Mouse (Mus musculus): ENCODE data around the gene Cntn1. TPM values are rescaled to one million over a fixed set of nuclear protein-coding genes. Genes with fewer than 3 reads are reported as not detected.

Gene Cntn1
- polyA plus RNA-seq (2014; fragmentation: Nextera tagmentation; extraction: Ambion mirVana), result 2.3 and 2.8 TPM in 2 replicates

DNA sequence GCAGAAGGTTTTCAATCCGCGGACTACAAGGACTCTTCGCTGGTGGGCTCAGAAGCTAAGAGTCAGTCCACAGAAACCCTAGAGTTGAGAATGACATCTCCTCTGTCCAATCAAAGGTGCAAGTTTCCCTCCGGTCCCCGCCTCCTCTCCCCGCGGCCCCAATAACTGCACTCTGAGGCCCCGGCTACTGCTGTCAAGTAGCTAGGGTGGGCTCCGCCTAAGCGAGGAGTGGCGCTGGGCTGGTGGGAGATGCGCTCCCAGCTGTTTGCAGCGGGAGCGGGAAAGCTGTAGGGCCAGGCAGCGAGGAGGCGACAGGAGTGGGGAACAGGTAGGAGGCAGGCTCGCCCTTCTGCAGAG lies at the start of gene Cntn1:
TSS of gene Cntn1 (plus strand) at position 170 of the 357 bp plus-strand sequence.
- DNase-seq (ENCODE audit: low spot score) (peak; percentile 88), ATAC-seq (replicated peaks; ENCODE audit: low FRiP score) (peak; percentile 98)
- Histone ChIP-seq H3K4me3 (ENCODE audit: low read depth, low read length) (peak within 1 kb of the TSS; percentile 52), H3K4me1 (replicated peaks; ENCODE audit: control insufficient read depth, insufficient read depth, low read length) (peaks cover 2% of the 10 kb centered on the region; the same call in 1 of the 2 replicates), H3K27me3 (ENCODE audit: control insufficient read depth, insufficient read depth, low read length) (peaks cover 6% of the 10 kb centered on the region), H3K9me3 (ENCODE audit: control insufficient read depth, low read length) (no peaks in the 10 kb centered on the region), H3K27ac (ENCODE audit: low read depth, low read length) (no peak within 1 kb of the TSS), H3K9ac (ENCODE audit: low read length) (peak within 1 kb of the TSS; percentile 47), H3K4me2 (ENCODE audit: low read depth, low read length, severe bottlenecking) (peak within 1 kb of the TSS; percentile 99), H3K36me3 (ENCODE audit: control insufficient read depth, insufficient read depth, low read length) (no peaks in the 10 kb centered on the region)
- WGBS, result under 1% methylated on average over 17 of the region's 17 CpGs

DNA sequence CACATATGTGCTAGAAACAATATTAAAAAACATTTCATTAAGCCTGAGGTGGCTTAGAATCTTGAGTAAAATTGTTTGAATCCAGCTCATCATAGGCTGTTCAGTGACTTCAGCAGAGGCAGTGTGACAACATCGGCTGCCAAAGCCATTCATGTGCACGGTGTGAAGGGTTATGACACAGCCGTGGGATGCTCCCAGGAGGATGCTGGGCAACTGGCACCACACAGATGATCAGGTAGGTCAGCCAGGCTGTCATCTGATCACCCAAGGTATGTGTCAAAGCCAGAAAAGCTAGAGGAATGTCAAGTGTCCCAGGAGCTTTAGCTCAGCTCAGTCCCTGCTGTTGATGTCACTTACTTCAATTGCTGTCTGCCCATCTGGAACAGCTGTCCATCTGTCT lies 49.5 kb upstream of the Cntn1 start:
- no peaks in the 10 kb centered on the region for H3K27me3 ChIP-seq (ENCODE audit: control insufficient read depth, insufficient read depth, low read length)
- H3K36me3 ChIP-seq (ENCODE audit: control insufficient read depth, insufficient read depth, low read length), result no peaks in the 10 kb centered on the region
- no peaks in the 10 kb centered on the region for H3K9me3 ChIP-seq (ENCODE audit: control insufficient read depth, low read length)
- no peak overlapping the region for H3K4me3 ChIP-seq (ENCODE audit: low read depth, low read length)
- H3K4me2 ChIP-seq (ENCODE audit: low read depth, low read length, severe bottlenecking), result no peak overlapping the region
- H3K9ac ChIP-seq (ENCODE audit: low read length), result no peak overlapping the region
- 87% methylated on average over 3 of the region's 3 CpGs for WGBS
- no peak overlapping the region for H3K27ac ChIP-seq (ENCODE audit: low read depth, low read length)
- no peak for ATAC-seq (replicated peaks; ENCODE audit: low FRiP score)
- H3K4me1 ChIP-seq (replicated peaks; ENCODE audit: control insufficient read depth, insufficient read depth, low read length), result no peaks in the 10 kb centered on the region
- DNase-seq (ENCODE audit: low spot score), result no peak

DNA sequence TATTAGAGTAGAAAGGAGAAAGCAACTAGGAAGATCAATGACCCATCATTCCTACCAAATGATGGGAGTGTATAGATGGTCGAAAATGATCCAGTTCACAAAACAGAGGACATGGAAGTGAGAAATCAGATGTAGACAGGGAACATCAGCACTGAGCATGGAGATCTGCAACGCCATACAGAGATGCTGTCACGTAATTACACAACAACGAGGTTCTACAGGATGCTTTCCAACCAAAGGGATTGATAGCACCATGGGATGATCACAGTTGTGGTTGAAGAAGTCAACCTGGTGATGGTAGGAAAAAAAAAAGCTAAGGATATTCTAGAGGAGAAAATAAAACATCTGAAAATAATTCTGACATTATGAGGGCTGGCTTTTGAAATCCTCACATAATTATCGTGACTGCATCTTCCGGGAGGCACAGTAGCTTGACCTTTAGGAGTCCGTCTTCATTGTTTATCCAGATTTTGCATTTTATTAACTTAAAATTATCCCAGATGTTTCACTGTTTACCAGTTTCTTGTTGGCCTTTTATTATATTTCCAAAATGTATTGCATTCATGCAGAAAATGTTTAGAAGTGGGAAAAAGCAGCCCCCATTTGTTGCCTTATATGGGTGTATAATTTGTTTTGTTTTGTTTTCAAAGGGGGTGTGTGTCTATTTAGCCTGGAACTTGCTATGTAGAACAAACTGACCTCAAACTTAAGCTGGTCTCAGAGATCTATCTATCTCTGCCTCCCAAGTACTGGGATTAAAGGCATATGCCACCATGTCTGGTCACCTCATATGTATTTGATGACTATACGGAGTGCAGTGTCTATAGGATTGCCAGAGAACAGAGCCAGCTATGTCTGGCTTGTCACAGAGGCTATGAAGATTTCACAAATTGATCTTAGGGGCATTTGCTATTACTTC lies 38.5 kb upstream of the Cntn1 start:
- no peaks in the 10 kb centered on the region for H3K9me3 ChIP-seq (ENCODE audit: control insufficient read depth, low read length)
- H3K27me3 ChIP-seq (ENCODE audit: control insufficient read depth, insufficient read depth, low read length), result no peaks in the 10 kb centered on the region
- no peak overlapping the region for H3K4me3 ChIP-seq (ENCODE audit: low read depth, low read length)
- H3K27ac ChIP-seq (ENCODE audit: low read depth, low read length), result no peak overlapping the region
- DNase-seq (ENCODE audit: low spot score), result no peak
- 88% methylated on average over 8 of the region's 8 CpGs for WGBS
- H3K4me1 ChIP-seq (replicated peaks; ENCODE audit: control insufficient read depth, insufficient read depth, low read length), result no peaks in the 10 kb centered on the region
- H3K4me2 ChIP-seq (ENCODE audit: low read depth, low read length, severe bottlenecking), result no peak overlapping the region
- no peak for ATAC-seq (replicated peaks; ENCODE audit: low FRiP score)
- no peaks in the 10 kb centered on the region for H3K36me3 ChIP-seq (ENCODE audit: control insufficient read depth, insufficient read depth, low read length)
- no peak overlapping the region for H3K9ac ChIP-seq (ENCODE audit: low read length)

DNA sequence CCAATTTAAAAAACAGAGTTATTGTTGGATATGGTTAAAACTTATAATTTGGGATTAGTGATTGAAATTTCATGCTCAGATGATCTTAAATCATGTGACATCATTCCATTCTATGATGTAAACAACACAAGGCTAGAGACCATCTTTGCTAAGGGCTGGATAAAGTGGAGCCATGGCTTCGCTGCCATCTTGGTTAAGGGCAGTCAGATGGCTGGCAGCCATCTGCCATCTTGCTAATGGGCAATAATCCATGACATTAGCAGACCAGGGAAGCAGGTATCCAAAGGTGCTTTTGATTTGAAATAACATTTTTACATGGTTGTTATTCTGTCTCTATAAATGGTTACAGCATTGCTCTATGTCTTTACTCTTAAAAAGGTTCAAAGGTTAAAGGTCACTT lies 16.9 kb upstream of the Cntn1 start:
- ATAC-seq (replicated peaks; ENCODE audit: low FRiP score) (no peak), DNase-seq (ENCODE audit: low spot score) (no peak)
- Histone ChIP-seq H3K9ac (ENCODE audit: low read length) (no peak overlapping the region), H3K36me3 (ENCODE audit: control insufficient read depth, insufficient read depth, low read length) (no peaks in the 10 kb centered on the region), H3K27ac (ENCODE audit: low read depth, low read length) (no peak overlapping the region), H3K4me1 (replicated peaks; ENCODE audit: control insufficient read depth, insufficient read depth, low read length) (no peaks in the 10 kb centered on the region), H3K4me3 (ENCODE audit: low read depth, low read length) (no peak overlapping the region), H3K9me3 (ENCODE audit: control insufficient read depth, low read length) (no peaks in the 10 kb centered on the region; the same call in 1 of the 2 replicates), H3K4me2 (ENCODE audit: low read depth, low read length, severe bottlenecking) (no peak overlapping the region), H3K27me3 (ENCODE audit: control insufficient read depth, insufficient read depth, low read length) (no peaks in the 10 kb centered on the region)
- WGBS, result 90% methylated on average over 1 of the region's 1 CpGs

DNA sequence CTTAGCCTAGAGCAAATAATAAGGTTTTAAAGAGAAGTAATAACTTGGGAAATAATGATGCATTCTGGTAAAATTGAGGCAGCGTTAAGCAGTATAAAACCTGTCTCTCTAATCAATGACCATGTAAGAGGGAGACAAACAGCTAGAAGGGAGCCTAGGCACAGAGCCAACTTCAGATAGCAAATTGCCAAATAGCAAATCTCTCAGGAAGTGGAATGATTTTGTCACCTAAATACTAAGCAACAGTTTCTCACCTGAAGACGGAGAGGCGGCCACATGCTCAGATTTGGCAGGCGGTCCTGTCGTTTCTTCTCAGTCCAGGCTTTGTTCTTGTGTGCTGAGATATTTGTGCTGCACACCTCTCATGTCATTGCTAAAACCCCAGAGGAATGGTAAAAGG lies 8.4 kb upstream of the Cntn1 start:
- ATAC-seq (replicated peaks; ENCODE audit: low FRiP score) (no peak), DNase-seq (ENCODE audit: low spot score) (no peak)
- H3K9ac ChIP-seq (ENCODE audit: low read length), result no peak overlapping the region
- H3K4me2 ChIP-seq (ENCODE audit: low read depth, low read length, severe bottlenecking), result no peak overlapping the region
- no peaks in the 10 kb centered on the region for H3K4me1 ChIP-seq (replicated peaks; ENCODE audit: control insufficient read depth, insufficient read depth, low read length)
- no peak overlapping the region for H3K4me3 ChIP-seq (ENCODE audit: low read depth, low read length)
- H3K36me3 ChIP-seq (ENCODE audit: control insufficient read depth, insufficient read depth, low read length), result no peaks in the 10 kb centered on the region
- 94% methylated on average over 5 of the region's 5 CpGs for WGBS
- H3K27me3 ChIP-seq (ENCODE audit: control insufficient read depth, insufficient read depth, low read length), result no peaks in the 10 kb centered on the region
- H3K27ac ChIP-seq (ENCODE audit: low read depth, low read length), result no peak overlapping the region
- H3K9me3 ChIP-seq (ENCODE audit: control insufficient read depth, low read length), result no peaks in the 10 kb centered on the region

DNA sequence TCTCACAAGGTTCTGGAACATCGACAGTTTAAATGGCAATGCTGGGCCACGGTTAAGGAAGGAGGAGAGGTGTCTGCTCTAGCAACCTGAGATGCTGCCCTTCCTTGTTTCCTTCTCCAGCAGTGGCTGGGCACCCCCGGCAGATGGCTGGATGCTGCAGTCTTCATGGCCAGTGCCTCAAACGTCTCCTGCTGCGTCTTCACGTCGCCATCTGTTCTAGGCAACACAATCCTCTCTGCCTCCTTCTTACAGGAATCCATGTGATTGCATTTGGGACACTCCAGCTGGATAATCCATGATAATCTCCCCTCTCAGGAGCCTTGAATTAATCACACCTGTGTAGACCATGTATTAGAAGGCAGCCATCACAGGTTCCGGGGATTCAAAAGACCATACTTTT lies 4.9 kb upstream of the Cntn1 start:
- no peak for ATAC-seq (replicated peaks; ENCODE audit: low FRiP score)
- DNase-seq (ENCODE audit: low spot score), result no peak
- no peak overlapping the region for H3K9ac ChIP-seq (ENCODE audit: low read length)
- H3K4me3 ChIP-seq (ENCODE audit: low read depth, low read length), result no peak overlapping the region
- 0 out of 2 replicates have a peak, but pooled peaks cover 2% of the 10 kb centered on the region for H3K4me1 ChIP-seq (replicated peaks; ENCODE audit: control insufficient read depth, insufficient read depth, low read length)
- no peak overlapping the region for H3K4me2 ChIP-seq (ENCODE audit: low read depth, low read length, severe bottlenecking)
- no peaks in the 10 kb centered on the region for H3K9me3 ChIP-seq (ENCODE audit: control insufficient read depth, low read length)
- WGBS, result 89% methylated on average over 8 of the region's 8 CpGs
- no peak overlapping the region for H3K27ac ChIP-seq (ENCODE audit: low read depth, low read length)
- no peaks in the 10 kb centered on the region for H3K27me3 ChIP-seq (ENCODE audit: control insufficient read depth, insufficient read depth, low read length)
- H3K36me3 ChIP-seq (ENCODE audit: control insufficient read depth, insufficient read depth, low read length), result no peaks in the 10 kb centered on the region

DNA sequence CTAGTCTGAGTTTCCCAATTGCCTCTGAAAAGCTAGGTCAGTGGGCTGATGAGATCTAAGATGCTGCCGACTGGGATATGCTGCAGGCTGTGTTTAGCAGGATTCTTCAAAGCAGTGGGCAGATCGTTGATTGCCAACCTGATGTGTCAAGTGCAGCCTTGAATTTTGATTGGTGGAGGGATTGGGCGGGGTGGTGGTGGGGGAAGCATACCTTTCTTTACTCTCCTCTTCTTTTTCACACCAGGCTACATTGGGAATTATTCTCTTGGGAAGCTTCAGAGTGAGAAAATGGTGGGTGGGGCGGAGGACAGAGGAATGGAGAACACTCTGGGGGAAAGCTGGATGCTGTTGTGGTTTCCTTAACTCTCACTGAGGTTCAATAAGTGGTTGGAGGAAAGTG lies 2.9 kb upstream of the Cntn1 start:
- Histone ChIP-seq H3K4me3 (ENCODE audit: low read depth, low read length) (no peak overlapping the region), H3K27ac (ENCODE audit: low read depth, low read length) (no peak overlapping the region), H3K36me3 (ENCODE audit: control insufficient read depth, insufficient read depth, low read length) (no peaks in the 10 kb centered on the region), H3K27me3 (ENCODE audit: control insufficient read depth, insufficient read depth, low read length) (peaks cover 6% of the 10 kb centered on the region), H3K4me1 (replicated peaks; ENCODE audit: control insufficient read depth, insufficient read depth, low read length) (peaks cover 2% of the 10 kb centered on the region; the same call in 1 of the 2 replicates), H3K9ac (ENCODE audit: low read length) (no peak overlapping the region), H3K4me2 (ENCODE audit: low read depth, low read length, severe bottlenecking) (no peak overlapping the region), H3K9me3 (ENCODE audit: control insufficient read depth, low read length) (no peaks in the 10 kb centered on the region)
- DNase-seq (ENCODE audit: low spot score) (no peak), ATAC-seq (replicated peaks; ENCODE audit: low FRiP score) (no peak)
- WGBS, result 74% methylated on average over 4 of the region's 4 CpGs

DNA sequence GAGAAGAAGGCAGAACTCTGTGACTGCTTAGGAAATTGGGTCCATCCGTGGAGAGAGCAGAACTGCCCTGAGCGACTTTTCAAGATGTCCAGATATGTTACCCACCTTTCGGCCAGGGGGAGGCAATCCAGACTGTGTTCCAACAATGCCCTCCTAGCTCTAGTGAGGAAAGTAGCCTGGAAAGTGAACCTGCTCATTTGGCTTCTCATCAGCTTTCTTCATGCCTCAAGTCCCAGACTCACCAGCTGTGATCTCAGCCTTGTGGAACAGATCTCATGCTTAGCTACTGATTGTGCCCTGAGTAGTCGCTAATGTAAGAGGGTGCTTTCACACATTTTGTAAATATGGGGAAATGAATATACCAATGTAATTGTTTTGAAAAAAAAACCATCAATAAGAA lies 2.4 kb upstream of the Cntn1 start:
- Histone ChIP-seq H3K9me3 (ENCODE audit: control insufficient read depth, low read length) (no peaks in the 10 kb centered on the region), H3K27ac (ENCODE audit: low read depth, low read length) (no peak overlapping the region), H3K36me3 (ENCODE audit: control insufficient read depth, insufficient read depth, low read length) (no peaks in the 10 kb centered on the region), H3K27me3 (ENCODE audit: control insufficient read depth, insufficient read depth, low read length) (peaks cover 6% of the 10 kb centered on the region), H3K4me2 (ENCODE audit: low read depth, low read length, severe bottlenecking) (no peak overlapping the region), H3K4me1 (replicated peaks; ENCODE audit: control insufficient read depth, insufficient read depth, low read length) (peaks cover 2% of the 10 kb centered on the region; the same call in 1 of the 2 replicates), H3K4me3 (ENCODE audit: low read depth, low read length) (no peak overlapping the region), H3K9ac (ENCODE audit: low read length) (no peak overlapping the region)
- ATAC-seq (replicated peaks; ENCODE audit: low FRiP score) (no peak), DNase-seq (ENCODE audit: low spot score) (no peak)
- 81% methylated on average over 4 of the region's 4 CpGs for WGBS
